Mouse (Mus musculus) cerebellum, adult 2 months (tissue): Measurements from ENCODE around the gene Capn11. TPM values are rescaled to one million over a fixed set of nuclear protein-coding genes. Genes with fewer than 3 reads are reported as not detected.

ENCODE experiments used
- DNase-seq, 2 experiments: peaks; one replicate each; pipeline ENCODE4 v3.0.0; 2021
- H3K27ac ChIP-seq: fragments of 200-500 bp; 2 replicates; pipeline ENCODE4 v1.5.1; 2012; ENCODE audit warnings: low read length, control low read depth, inconsistent platforms; ENCODE audit not compliant: insufficient read depth
- H3K27me3 ChIP-seq: fragments of 200-500 bp; 2 replicates; pipeline ENCODE4 v1.6.1; 2012; ENCODE audit warnings: inconsistent platforms, mild to moderate bottlenecking, low read length, moderate library complexity; ENCODE audit not compliant: control insufficient read depth, insufficient read depth
- H3K4me1 ChIP-seq: fragments of 200-500 bp; 2 replicates; pipeline ENCODE4 v1.6.1; 2011; ENCODE audit warnings: low read length; ENCODE audit not compliant: control insufficient read depth, insufficient read depth
- H3K4me3 ChIP-seq: fragments of 200-500 bp; replicated peaks from 2 replicates; pipeline ENCODE3; 2011; ENCODE audit warnings: mild to moderate bottlenecking, low read depth, low read length, control low read depth; ENCODE audit not compliant: insufficient read depth
- CTCF ChIP-seq: fragments of 200-500 bp; IDR thresholded peaks from 2 replicates; pipeline ENCODE4 v1.5.1; 2011; ENCODE audit warnings: low read depth, mild to moderate bottlenecking, control low read depth, low read length, moderate library complexity, borderline replicate concordance; ENCODE audit not compliant: insufficient read depth
- POLR2A ChIP-seq: fragments of 200-500 bp; IDR thresholded peaks from 2 replicates; pipeline ENCODE4 v1.6.1; 2011; ENCODE audit warnings: low read length, control low read depth, borderline replicate concordance; ENCODE audit not compliant: insufficient read depth
- WGBS: fragments of 180-500 bp; shearing (Covaris S2); methylation state at CpG from one replicate; pipeline ENCODE4 v1.1.7; 2018; 5-methylcytosine and 5-hydroxymethylcytosine counted together
- polyA plus RNA-seq: library from polyadenylated mRNA; depleted of rRNA; stranded (reverse); fragments of >200 nt; gene quantifications from 2 replicates; pipeline ENCODE4 v1.2.3, GENCODE M21; 2012

Capn11 gene
- polyA plus RNA-seq, 1 experiment: 4.7 TPM

- Histone ChIP-seq H3K4me3 (no peak overlapping the region), H3K27ac (no peak overlapping the region), H3K4me1 (peaks cover 36% of the 10 kb centered on the region), H3K27me3 (no peaks in the 10 kb centered on the region)
- 99% methylated on average over 3 of the region's 3 CpGs for WGBS
- peak; percentile 12 to 40 for DNase-seq
- TF ChIP-seq POLR2A (no peak), CTCF (peak; percentile 40; the same call in 1 of the 2 replicates)
These were observed 72.7 kb downstream of the Capn11 start for GRCm38 (mm10) chr17:45586449-45586837.

GRCm38 (mm10) chr17:45585725-45586448 is 73.2 kb downstream of the Capn11 start:
- H3K27me3 ChIP-seq: no peaks in the 10 kb centered on the region
- H3K27ac ChIP-seq: peak overlapping the region; percentile 84
- 71% methylated on average over 23 of the region's 23 CpGs for WGBS
- DNase-seq: peak; percentile 4 to 18
- H3K4me3 ChIP-seq: no peak overlapping the region
- H3K4me1 ChIP-seq: peaks cover 40% of the 10 kb centered on the region
- TF ChIP-seq POLR2A: no peak
- TF ChIP-seq CTCF: no peak

GRCm38 (mm10) chr17:45584939-45585678 is 74.0 kb downstream of the Capn11 start:
- peak; percentile 19; the same call in 1 of the 2 replicates for TF ChIP-seq POLR2A
- TF ChIP-seq CTCF: peak; percentile 81
- Histone ChIP-seq H3K27me3 (no peaks in the 10 kb centered on the region), H3K4me3 (no peak overlapping the region), H3K4me1 (peaks cover 38% of the 10 kb centered on the region), H3K27ac (peak overlapping the region; percentile 84)
- peak; percentile 74 to 78 for DNase-seq
- WGBS: 22% methylated on average over 14 of the region's 14 CpGs

- Histone ChIP-seq H3K27me3 (no peaks in the 10 kb centered on the region), H3K27ac (peak overlapping the region; percentile 84), H3K4me1 (peaks cover 31% of the 10 kb centered on the region), H3K4me3 (no peak overlapping the region)
- DNase-seq: peak; percentile 74 to 79
- 15% methylated on average over 12 of the region's 12 CpGs for WGBS
- TF ChIP-seq CTCF: no peak
These were observed 74.8 kb downstream of the Capn11 start for GRCm38 (mm10) chr17:45584096-45584896.

GRCm38 (mm10) chr17:45582715-45583355 is 76.3 kb downstream of the Capn11 start:
- Histone ChIP-seq H3K4me1 (peaks cover 23% of the 10 kb centered on the region), H3K4me3 (no peak overlapping the region), H3K27ac (no peak overlapping the region), H3K27me3 (no peaks in the 10 kb centered on the region)
- TF ChIP-seq CTCF: peak; percentile 52; the same call in 1 of the 2 replicates
- no peak for TF ChIP-seq POLR2A
- DNase-seq: peak in 1 of 2 experiments; percentile 30
- WGBS: 66% methylated on average over 6 of the region's 6 CpGs

GRCm38 (mm10) chr17:45582188-45582587 is 76.9 kb downstream of the Capn11 start:
- no peak for DNase-seq
- TF ChIP-seq CTCF (no peak), POLR2A (no peak)
- H3K4me3 ChIP-seq: no peak overlapping the region
- peaks cover 23% of the 10 kb centered on the region for H3K4me1 ChIP-seq
- 94% methylated on average over 6 of the region's 6 CpGs for WGBS
- H3K27me3 ChIP-seq: no peaks in the 10 kb centered on the region
- H3K27ac ChIP-seq: no peak overlapping the region

- Histone ChIP-seq H3K4me1 (peaks cover 23% of the 10 kb centered on the region), H3K4me3 (no peak overlapping the region), H3K27ac (no peak overlapping the region), H3K27me3 (no peaks in the 10 kb centered on the region)
- DNase-seq: peak; percentile 74
- no peak for TF ChIP-seq POLR2A
- TF ChIP-seq CTCF: peak; percentile 71
- WGBS: 5% methylated on average over 2 of the region's 2 CpGs
These were observed 77.5 kb downstream of the Capn11 start for GRCm38 (mm10) chr17:45581567-45581983.
